Mouse (Mus musculus) kidney, postnatal 14 days (tissue): ENCODE results near the gene Ldhd.

ENCODE experiments used
- DNase-seq: peaks from one replicate; pipeline ENCODE4 v3.0.0; 2022; ENCODE audit warnings: mixed read lengths

The Ldhd gene

DNA sequence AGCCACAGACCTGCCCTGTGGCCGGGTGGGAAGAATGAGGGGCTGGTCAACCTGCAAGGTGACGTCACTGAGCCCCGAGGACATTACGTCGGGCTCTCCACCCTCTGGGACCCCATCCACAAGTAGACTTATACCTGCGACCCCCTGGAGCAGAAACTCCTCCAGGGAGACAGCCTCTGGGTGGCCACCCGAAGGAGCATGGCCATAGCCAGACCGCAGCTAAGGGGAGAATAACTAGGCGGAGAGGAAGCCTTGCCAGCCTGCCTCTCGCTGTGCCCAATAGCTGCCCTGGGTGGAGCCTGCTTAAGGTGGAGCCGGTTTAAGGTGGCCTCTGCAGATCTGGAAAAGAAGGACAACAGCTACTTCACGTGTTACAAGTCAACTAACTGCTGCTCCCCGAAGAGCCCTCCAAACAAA lies at the start of gene Ldhd:
TSS of gene Ldhd (minus strand) at position 270 of the 417 bp plus-strand sequence.
- peak; percentile 79 for DNase-seq

DNA sequence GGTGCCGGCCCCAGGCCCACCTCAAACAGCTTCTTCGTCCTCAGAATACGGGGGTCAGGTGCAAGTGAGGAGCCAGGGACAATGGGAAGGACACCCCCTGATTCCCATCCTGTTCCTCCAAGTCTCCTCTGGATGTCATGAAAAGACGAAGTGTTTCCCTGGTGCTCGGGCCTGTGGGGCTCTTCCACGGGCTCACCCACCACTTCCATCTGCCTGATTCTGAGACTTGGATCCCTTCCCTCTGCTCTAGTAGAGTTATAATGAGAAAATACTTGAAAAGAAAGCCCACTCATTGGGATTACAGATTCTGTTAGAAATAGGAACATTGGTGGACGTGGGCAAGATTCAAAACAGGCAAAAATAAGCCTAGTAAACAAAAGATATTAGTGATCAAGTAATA lies 48.7 kb upstream of the Ldhd start:
- DNase-seq = no peak

DNA sequence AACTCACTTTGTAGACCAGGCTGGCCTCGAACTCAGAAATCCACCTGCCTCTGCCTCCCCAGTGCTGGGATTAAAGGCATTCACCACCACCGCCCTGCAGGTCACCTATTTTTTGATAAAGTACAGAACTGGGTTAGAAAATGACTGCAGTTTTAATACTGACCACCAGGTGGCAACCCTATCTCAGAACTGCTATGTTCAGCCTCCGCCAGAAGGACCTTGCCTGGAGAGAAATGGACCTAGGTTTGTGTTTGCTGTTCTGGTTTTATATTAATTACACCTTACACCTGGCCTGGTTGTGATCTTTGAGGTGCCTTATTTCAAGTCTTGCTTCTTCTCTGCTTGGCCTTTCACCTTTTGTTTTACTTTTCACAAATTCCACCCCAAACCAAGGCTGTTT lies 47.9 kb upstream of the Ldhd start:
- DNase-seq = peak; percentile 84

DNA sequence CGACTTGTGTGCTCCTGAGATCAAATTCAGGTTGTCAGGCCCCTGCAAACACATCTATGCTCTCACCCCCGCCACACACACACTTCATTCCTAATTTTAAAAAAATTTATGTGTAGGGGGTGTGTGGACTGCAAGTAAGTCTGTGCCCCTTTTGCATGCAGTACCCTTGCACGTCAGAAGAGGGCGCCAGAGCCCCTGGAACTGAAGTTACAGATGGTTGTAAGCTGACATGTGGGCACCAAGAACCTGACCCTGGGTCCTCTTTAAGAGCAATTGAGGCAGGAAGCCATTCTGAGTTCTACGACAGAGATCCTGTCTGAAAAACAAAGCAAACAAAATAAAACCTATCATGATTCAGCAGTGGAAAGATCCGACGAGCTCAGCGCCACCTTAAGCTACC lies 46.1 kb upstream of the Ldhd start:
- no peak for DNase-seq

DNA sequence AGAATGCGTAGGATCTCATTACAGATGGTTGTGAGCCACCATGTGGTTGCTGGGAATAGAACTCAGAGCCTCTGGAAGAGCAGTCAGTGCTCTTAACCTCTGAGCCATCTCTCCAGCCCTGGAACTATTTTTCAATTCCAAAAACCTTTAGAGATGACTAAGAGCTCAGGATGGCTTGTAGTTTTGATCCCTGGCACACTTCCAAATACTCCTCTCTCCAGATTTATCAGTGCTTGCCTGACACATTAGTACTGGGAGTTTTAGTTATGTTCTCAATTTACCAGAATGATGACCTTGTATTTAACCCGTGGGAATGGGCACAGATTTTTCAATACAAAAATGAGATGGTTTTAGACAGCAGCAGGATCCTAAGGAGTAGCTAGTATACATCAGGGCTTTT lies 36.6 kb upstream of the Ldhd start:
- no peak for DNase-seq

DNA sequence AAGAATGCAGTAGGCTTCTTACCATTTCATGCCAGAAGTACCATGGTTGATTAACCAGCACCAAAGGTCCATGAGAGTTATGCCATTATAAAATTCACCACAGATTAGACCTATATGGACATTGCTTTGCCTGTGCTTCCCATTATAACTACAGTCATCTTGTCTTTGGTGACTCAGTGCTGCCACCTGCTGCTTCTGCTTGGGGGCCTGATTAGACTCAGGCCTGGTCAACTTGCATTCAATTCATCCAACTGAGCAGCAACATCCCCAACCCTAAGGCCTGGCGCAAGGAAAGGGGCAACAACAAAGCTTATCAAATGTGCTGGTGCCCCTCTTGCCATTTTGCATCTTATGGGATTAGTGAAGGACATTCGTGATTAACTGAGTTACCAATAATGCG lies 32.3 kb upstream of the Ldhd start:
- DNase-seq = peak; percentile 87

DNA sequence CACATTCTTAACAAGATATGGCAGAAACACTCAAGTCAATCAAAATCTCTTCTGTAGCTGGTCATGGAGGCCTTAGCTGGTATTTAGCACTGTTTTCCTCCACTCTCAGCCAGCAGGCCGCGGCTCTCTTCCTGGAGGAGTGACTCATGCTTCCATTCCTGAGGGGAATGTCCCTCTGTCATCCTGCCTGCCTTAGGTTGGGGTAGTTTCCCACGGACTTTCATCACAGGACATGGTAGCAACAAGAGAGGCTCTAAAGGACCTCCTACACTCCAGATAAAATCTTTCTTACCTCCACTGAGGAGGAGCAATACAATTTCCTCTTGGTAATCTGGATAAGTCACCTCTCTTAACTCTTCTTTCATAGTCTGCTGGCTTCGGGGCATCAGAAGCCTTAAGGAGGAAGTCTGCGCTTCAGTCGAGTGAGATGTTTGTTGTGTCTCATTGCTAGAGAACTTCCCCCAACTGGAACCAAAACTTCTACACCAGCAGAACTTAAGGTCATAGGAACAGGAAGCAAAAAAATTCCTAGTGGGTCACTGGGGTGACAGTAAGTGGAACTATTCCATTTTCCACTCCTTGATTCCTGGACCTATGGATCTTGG lies 28.7 kb upstream of the Ldhd start:
- DNase-seq = no peak

DNA sequence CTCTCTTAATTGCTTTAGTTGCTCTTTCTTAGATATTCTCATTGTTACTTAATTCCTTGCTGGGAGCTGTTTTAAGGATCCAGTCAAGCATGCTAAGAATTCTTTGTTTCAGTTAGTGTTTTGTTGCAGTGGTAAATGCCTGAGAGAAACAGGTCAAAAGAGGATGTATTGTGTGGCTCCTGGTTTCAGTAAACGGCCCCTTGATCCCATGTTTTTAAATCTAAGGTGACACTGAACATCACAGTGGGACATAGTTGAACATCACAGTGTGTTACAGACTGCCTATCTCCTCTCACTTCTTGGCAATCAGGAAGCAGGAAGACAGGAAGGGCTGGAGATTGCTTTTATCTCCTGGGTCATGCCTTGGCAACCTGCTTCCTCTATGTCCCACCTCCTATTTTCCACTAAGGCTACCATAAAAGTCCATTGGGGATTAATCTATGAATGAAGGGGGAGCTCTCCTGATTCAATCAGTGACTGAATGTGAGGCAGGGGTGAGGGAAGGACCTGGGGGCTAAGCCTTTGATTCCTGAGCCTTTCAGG lies 27.2 kb upstream of the Ldhd start:
- DNase-seq = no peak

DNA sequence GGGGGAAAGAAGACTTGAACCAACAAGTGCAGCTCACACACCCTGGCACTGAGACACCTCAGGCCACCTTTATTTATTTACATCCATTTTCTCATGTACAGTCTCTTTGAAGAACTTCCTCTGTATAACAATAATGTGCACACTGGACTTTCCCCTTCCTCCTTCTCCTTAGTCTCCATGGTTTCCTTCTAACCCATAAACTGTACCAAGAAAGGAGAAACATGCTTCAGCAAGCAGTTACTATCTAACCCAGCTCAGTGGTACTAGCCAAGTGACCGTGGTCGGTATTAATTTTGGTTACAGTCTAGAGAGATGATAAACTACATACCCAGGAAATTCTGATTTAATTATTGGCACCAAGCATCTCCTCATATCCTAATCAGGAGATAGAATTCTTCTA lies 23.4 kb upstream of the Ldhd start:
- DNase-seq = no peak

DNA sequence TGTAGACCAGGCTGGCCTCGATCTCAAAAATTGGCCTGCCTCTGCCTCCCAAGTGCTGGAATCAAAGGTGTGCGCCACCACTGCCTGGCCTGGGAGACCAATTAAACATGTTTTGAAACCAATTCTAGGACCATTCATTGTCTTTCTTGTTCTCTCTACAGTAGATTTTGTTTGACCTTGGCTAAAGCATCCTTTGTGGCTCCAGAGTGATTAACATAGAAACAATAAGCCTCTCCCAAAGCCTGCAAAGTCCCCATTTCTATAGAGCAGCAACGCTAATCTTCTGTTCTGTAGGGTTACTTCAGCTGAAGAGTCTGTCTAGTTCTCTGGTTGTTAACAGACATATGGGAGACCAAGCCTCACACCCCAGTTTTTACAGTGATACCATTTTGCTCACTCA lies 20.5 kb upstream of the Ldhd start:
- no peak for DNase-seq

DNA sequence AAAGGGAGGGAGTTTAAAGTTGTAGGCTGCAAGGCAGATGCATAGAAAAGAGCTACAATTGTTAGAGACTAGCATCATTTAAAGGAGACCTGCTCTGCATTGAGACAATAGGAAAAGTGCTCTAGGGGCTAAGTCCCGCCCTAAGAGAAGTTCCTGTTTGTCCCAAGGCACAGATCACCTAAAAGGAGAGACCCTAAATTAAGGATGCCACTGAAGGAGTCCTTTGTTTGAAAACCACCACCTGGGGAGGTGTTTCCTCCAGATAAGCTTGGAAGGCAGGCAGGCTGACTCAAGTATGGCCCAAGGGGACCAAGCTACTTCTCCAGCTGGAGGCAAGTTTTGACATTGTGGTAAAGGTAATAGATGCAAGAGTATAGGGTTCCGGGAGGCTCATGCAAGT lies 18.7 kb upstream of the Ldhd start:
- DNase-seq = no peak

DNA sequence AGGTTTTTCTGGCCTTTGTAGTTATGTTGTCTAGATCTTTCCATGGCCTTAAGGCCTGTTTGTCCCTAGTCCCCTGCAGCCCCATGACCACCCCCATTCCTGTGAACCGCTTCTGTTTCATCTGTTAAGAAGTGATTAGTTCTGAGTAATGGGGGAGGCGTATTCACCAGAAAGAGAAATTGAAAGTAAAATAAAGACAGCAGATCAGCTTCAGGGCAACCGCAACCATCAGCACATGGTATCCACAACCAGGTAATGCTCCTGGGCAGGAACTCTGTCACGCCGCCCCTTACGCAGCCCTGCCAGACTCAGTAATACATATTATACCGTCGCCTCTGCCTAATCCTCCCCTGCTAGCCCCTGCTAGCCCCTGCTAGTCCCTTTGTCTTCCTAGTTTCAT lies 15.5 kb upstream of the Ldhd start:
- no peak for DNase-seq

DNA sequence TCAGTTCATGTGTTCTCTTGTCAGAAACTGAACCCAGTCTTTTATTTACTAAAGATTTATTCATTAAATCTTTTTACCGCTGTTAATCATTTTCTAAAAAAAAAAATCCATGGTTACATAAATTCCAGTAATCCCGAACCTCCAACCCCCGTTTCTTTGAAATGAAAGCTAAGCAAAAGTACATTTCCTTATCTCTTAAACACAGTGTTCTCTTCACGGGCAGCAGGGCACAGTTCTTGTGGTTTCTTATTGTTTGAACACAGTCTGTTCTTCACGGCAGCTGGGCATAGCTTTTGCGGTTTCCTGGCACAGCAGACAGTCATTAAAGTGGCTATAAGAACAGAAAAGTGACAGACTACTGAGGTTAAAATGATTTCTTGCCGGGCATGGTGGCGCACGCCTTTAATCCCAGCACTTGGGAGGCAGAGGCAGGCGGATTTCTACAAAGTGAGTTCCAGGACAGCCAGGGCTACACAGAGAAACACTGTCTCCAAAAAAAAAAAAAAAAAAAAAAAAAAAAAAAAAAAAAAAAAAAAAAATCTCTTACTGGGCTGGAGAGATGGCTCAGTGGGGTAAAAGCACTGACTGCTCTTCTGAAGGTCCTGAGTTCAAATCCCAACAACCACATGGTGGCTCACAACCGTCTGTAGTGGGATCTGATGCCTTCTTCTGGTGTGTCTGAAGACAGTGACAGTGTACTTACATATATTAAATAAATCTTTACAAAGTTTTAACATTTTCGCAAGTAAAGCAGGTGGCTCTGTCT lies 14.3 kb upstream of the Ldhd start:
- peak; percentile 50 for DNase-seq

DNA sequence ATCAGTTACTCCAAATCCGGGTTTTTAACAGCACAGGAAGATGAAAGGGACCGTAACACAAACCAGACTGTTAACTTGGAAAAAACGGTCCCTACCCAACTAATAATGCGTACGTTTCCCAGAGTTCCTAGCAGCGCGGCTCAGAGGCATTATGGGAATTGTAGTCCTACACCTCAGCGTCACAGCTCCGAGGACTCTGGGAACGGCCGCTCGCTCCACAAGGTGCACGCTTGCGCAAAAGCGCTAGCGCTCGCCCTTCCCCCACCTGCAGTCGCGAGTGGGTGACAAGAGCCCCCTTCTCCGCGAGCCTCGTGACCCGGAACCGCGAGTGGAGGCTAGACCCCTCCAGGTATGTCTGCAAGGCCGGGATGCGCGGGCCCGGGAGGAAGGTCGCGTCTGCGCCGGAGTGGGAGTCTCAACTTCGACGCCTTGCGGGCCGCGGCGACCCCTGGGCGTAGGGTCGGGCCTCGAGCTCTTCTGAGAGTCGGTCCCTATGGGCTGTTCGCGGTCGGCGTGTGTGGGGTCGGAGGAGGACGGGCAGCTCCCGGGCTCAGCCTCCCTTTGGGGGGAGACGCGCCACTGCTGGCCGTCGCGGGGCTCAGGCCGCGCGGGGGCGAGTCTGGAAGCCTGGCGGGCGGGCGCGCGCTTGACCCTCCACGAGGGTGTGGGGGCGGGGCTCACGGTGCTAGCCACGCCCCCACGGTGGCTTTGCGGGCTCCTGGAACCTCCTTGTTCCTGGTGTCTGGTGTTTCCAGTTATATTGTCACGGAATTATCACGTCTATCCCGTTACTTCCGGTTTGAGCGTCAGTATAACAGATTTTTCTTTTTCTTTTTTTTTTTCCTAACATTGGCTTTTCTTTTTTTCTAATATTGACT lies 13.3 kb upstream of the Ldhd start, which contains the start of gene Zfp1:
TSS of gene Zfp1 (plus strand) at position 138 of the 878 bp plus-strand sequence.
- peak; percentile 95 for DNase-seq

DNA sequence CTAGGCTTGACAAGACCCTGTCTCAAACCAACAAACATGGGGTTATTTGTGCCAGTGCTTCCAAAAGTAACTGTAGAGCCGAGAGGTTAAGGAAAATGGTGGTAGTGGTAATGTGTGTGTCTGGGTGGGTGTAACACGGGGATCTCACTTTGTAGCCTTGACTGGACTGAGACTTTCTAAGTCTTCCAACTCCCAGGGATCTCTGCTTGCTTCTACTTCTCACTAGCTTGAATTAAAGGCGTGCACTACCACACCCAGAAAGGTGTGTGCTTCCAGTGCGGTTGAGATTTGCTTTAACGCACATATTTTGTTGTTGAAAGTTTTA lies 12.7 kb upstream of the Ldhd start:
- no peak for DNase-seq

DNA sequence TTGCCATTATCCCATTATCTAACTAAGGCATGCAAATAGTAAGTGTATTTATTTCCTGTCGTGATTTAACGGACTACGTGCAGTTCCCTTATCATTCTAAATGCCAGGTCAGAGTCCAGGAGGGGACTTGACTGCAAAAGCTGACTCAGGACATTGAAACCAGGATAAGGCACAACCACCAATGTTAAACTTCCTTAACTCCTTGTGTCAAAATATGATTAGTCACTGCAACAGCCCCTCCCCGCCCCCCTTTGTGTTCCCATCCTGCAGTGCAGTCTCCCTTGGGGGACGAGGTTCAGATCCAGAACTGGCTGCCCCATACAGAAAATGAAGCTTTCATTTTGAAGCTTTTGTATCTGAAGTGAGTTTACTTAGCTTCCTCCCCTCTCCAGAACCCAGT lies 12.3 kb upstream of the Ldhd start:
- DNase-seq = peak; percentile 37

DNA sequence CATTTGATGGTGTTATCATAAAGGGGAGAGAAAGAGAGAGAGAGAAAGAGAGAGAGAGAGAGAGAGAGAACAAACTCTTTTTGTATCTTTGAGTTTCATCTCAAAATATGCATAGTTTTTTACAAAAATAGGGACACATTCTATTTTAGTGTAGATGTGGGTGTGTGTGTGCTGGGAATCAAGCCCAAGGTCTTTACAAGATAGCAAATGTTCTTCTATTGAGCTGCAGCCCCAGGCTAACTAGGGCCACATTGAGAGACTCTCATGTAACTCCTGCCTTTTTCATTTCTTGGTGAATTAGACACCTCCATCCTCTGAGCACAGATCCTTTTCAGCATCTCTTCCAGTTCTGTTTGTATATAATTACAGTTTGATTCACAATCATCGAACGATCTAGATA lies 10.9 kb upstream of the Ldhd start:
- no peak for DNase-seq

DNA sequence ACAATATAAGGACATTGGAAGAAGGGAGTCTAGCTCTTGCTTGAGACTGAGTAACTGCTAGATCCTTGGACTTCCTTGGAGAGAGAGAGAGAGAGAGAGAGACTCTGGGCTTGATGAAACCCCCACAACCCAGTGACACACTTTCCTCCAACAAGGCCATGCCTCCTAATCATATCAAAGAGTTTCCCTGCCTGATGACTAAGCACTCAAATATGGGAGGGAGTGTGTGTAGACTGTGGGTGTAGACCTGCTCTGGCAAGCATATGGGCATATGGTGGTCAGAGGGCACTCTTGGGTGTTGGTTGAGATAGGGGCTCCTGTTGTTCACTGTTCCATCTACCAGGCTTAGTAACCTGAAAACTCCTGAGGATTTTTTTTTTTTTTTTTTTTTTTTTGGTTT lies 7.9 kb upstream of the Ldhd start:
- no peak for DNase-seq

DNA sequence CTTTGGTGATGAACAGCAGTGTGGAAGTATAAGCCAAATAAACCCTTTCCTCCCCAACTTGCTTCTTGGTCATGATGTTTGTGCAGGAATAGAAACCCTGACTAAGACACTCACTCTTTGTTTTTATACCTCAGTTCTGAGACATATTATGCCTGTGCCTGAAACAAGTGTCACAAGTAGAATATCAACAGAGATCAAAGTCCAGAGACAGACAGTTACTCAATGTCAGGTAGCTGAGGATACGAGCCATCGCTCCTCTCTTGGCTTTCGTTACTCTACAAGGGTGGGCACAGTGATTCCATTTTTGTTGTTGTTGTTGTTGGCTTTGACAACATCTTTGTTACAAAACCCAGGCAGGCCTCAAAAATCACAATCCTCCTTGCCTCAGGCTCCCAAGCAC lies 2.8 kb upstream of the Ldhd start:
- no peak for DNase-seq

DNA sequence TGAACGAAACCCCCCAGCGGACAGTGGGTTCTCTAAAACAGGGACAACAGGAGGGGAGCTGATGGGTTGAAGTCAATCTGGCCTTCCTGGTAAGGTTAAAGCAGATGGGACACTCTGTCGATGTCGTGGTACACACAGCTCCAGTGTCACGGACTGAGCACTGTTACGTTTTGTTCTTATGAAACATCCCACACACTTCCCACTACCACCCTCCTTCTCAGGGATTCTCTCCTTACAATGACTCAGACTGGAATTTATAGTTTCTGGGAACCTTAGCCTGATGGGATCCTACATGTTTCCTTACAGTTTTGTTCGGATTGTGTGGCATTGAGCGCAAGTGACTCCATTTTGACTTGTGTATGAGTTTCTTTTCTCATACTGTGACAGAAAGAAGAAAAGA lies 1.4 kb upstream of the Ldhd start:
- DNase-seq = no peak

DNA sequence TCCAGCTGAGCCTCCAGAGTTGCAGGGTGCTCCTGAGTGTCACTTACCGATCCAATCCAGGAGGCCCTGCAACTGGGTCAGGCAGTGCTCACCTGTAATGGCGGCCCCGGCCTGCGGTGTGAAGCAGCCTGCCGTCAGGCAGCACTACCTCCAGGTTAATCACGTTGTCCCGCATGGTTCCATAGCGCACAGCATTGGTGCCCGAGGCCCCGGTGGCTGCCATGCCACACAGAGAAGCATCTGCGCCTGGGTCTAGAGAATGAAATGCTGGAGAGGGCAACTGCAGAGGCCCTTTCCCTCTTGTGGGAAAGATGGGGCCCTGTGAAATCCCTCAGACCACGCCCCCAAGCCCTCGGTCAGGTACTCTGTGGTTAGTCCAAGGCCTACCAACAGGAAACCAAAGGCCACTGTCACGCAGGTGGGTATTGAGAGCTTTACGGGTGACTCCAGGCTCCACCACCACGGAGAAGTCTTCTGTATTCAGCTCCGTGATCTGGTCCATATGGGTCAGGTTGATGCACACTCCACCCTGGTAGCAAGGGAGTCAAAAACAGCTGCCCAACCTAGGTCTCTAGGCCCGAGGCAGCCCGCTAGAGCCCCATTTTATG lies 1.2 kb downstream of the Ldhd start:
- DNase-seq = no peak

DNA sequence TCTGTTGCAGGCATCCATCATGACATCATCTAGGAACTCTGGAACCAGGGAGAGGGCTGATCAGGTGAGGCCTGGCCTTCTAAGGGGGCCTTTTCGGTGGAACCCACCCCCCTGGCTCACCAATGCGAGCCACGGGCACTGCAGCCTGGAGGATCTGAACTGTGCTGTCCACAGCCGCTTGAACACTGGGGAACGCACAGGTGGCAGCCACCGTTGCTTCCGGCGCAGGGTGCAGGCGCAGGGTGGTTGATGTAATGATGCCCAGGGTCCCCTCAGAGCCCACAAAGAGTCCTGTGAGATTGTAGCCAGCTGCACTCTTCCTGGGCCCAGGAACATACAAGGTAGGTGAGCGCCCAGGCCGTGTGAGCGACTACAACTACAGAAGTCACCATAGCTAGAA lies 1.8 kb downstream of the Ldhd start:
- no peak for DNase-seq

DNA sequence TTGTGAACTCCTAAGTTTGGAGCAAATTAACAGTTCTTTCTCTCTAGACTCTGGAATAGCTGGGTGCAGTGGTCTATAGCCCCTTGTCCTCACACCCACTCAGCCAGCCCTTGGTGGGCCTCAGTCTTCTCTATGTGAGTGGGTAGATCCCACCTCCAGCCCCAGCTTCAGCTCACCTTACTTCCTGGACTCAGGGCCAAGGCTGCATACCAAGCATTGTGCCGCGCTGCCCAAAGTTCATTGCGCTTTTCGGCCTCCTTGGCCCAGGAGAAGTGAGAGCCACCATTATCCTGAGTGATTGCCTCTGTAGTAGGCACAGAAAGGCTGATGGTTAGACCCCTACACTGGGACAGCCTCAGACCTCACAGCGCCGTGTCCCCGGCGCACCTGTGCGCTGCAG lies 2.3 kb downstream of the Ldhd start:
- no peak for DNase-seq
